Mouse (Mus musculus): ENCODE results near the gene Mtss1l. TPM values are rescaled to one million over a fixed set of nuclear protein-coding genes. Genes with fewer than 3 reads are reported as not detected.

Mtss1l gene
- polyA plus RNA-seq, 2 experiments: 19.1 to 78.7 TPM

DNA sequence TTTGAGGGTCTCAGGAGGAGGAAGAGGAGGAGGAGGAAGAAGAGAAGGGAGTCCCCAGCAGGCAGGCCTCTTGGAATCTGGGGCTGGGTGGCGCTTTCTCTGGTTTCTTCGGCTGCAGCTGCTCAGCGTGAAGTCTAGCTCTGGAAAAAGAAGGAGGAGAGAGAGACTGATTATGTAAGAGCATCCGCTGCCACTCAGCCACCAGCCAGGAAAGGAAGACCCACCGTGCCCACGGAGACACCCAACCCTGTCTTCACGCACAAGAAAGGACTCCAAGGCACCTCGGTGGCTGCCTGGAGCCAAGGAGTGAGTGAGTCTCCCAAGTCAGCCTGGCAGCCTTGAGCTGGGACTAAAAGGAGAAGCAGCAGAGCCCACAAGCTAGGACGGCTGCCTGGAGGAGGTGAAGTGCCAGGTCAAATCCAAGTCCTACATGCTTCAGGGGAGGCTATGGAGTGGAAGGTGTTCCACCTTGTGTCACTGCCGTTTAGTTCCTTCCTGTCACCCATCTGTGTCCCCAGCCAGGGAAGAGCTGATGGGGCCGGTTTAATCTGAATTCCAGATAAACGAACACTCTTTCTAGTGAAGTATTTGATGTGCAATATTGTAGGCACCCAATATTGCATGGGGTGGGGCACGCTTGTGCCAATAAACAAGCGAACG is 34.4 kb downstream of the Mtss1l start:
- DNase-seq (ENCODE audit: low spot score) (no peak), ATAC-seq (ENCODE audit: low FRiP score, low read depth) (no peak)
- Histone ChIP-seq H3K36me3 (ENCODE audit: control insufficient read depth, insufficient read depth, low read length) (no peaks in the 10 kb centered on the region), H3K27ac (replicated peaks; ENCODE audit: low read depth, low read length) (no peak overlapping the region), H3K4me2 (replicated peaks; ENCODE audit: low read depth, low read length, severe bottlenecking) (no peak overlapping the region), H3K9ac (ENCODE audit: low read depth, low read length, severe bottlenecking) (no peak overlapping the region), H3K27me3 (ENCODE audit: control insufficient read depth, insufficient read depth, low read length) (no peaks in the 10 kb centered on the region), H3K4me1 (ENCODE audit: control insufficient read depth, insufficient read depth, low read length) (peaks cover 2% of the 10 kb centered on the region; the same call in 1 of the 2 replicates), H3K4me3 (replicated peaks; ENCODE audit: low read length) (no peak overlapping the region), H3K9me3 (ENCODE audit: control insufficient read depth, low read length) (no peaks in the 10 kb centered on the region)
- WGBS: 57% methylated on average over 15 of the region's 15 CpGs
- TF ChIP-seq POLR2A (IDR thresholded peaks at IDR 0.05; ENCODE audit: borderline replicate concordance, extremely low read depth, insufficient read depth, insufficient read length): no peak

DNA sequence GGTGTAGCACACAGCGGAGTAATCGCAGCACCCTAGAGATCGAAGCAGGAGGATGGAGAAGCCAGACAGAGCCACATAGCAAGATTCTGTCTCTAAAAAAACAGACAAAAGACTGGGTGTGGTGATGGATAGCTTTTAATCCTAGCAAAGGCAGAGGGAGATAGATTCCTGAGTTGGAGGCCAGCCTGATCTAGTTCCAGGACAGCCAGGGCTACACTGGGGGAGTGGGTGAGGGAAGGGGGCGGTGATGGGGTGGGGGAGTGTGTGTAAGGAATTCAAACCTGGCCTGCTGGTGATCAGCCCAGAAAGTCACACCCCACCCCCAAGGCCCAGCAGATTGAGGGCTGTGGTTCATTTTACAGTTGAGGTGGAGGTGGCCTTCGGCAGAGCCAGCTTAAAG is 34.9 kb downstream of the Mtss1l start:
- Histone ChIP-seq H3K36me3 (ENCODE audit: control insufficient read depth, insufficient read depth, low read length) (no peaks in the 10 kb centered on the region), H3K4me1 (ENCODE audit: control insufficient read depth, insufficient read depth, low read length) (peaks cover 2% of the 10 kb centered on the region; the same call in 1 of the 2 replicates)
- no peak for ATAC-seq (ENCODE audit: low FRiP score, low read depth)

DNA sequence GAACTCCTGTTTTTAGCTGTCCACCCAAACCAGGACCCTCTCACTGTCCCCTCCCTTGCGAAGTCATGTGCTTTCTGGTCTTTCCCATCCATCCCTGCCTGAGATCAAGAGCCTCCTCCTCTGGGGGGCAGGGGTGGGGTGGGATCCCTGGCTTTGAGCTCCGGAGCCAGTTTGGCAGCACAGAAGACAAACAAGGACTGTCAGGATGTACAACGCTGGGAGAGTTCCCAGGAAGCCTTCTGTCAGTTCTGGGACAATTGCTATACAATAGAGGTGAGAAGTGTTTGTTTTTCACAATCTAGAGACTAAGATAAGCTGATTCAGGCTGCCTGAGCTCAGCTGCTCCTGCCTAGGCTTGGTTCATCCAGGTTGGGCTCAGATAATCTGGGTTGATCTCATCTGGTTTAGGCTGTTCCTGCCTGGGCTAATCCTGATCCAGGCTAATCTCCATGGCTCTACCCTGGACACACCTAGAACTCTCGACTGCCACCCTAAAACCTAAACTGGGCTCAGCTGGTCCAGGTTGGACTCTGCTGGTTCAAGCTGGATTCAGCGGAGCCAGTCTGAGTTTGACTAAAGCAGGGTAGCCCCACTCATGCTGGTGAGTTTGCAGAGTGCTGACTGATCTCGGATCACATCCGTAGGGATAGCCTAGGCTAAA is 39.1 kb downstream of the Mtss1l start:
- Histone ChIP-seq H3K9me3 (ENCODE audit: control insufficient read depth, low read length) (no peaks in the 10 kb centered on the region), H3K4me2 (replicated peaks; ENCODE audit: low read depth, low read length, severe bottlenecking) (no peak overlapping the region), H3K27me3 (ENCODE audit: control insufficient read depth, insufficient read depth, low read length) (no peaks in the 10 kb centered on the region), H3K27ac (replicated peaks; ENCODE audit: low read depth, low read length) (no peak overlapping the region), H3K9ac (ENCODE audit: low read depth, low read length, severe bottlenecking) (no peak overlapping the region), H3K4me3 (replicated peaks; ENCODE audit: low read length) (no peak overlapping the region), H3K4me1 (ENCODE audit: control insufficient read depth, insufficient read depth, low read length) (no peaks in the 10 kb centered on the region), H3K36me3 (ENCODE audit: control insufficient read depth, insufficient read depth, low read length) (no peaks in the 10 kb centered on the region)
- ATAC-seq (ENCODE audit: low FRiP score, low read depth) (no peak), DNase-seq (ENCODE audit: low spot score) (no peak)
- WGBS: 70% methylated on average over 7 of the region's 7 CpGs
- TF ChIP-seq POLR2A (IDR thresholded peaks at IDR 0.05; ENCODE audit: borderline replicate concordance, extremely low read depth, insufficient read depth, insufficient read length): no peak

More for the DNA sequence above, 34.9 kb downstream of the Mtss1l start:
- Histone ChIP-seq H3K4me3 (replicated peaks; ENCODE audit: low read length) (no peak overlapping the region), H3K27me3 (ENCODE audit: control insufficient read depth, insufficient read depth, low read length) (no peaks in the 10 kb centered on the region), H3K9ac (ENCODE audit: low read depth, low read length, severe bottlenecking) (no peak overlapping the region), H3K27ac (replicated peaks; ENCODE audit: low read depth, low read length) (no peak overlapping the region), H3K4me2 (replicated peaks; ENCODE audit: low read depth, low read length, severe bottlenecking) (no peak overlapping the region), H3K9me3 (ENCODE audit: control insufficient read depth, low read length) (no peaks in the 10 kb centered on the region)
- 70% methylated on average over 5 of the region's 5 CpGs for WGBS
- no peak for DNase-seq (ENCODE audit: low spot score)
- TF ChIP-seq POLR2A (IDR thresholded peaks at IDR 0.05; ENCODE audit: borderline replicate concordance, extremely low read depth, insufficient read depth, insufficient read length): no peak

DNA sequence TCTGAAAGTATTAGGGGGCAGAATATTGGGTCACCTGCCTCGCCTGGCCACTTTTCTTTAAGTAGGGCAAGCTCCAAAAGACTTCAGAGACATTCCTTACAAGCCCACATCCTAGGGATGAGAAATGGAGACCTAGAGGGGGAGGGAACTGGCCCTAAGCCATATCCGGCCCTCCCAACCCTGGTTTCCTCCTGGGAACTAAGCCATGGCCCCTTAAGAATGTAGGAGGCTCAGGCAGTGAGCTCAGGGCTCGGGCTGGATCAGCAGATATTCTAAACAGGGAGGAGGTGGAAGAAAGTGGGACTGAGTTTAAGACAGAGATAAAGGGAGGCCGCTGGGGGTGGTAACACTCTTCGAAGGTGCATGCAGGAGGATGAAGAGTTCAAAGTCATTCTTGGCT is 39.9 kb downstream of the Mtss1l start:
- no peak for TF ChIP-seq POLR2A (IDR thresholded peaks at IDR 0.05; ENCODE audit: borderline replicate concordance, extremely low read depth, insufficient read depth, insufficient read length)
- H3K4me1 ChIP-seq (ENCODE audit: control insufficient read depth, insufficient read depth, low read length): no peaks in the 10 kb centered on the region
- no peaks in the 10 kb centered on the region for H3K9me3 ChIP-seq (ENCODE audit: control insufficient read depth, low read length)
- whole genome bisulfite sequencing: 53% methylated on average over 5 of the region's 5 CpGs
- no peak for ATAC-seq (ENCODE audit: low FRiP score, low read depth)
- no peak overlapping the region for H3K4me3 ChIP-seq (replicated peaks; ENCODE audit: low read length)
- no peaks in the 10 kb centered on the region for H3K36me3 ChIP-seq (ENCODE audit: control insufficient read depth, insufficient read depth, low read length)
- H3K27ac ChIP-seq (replicated peaks; ENCODE audit: low read depth, low read length): no peak overlapping the region
- no peak overlapping the region for H3K4me2 ChIP-seq (replicated peaks; ENCODE audit: low read depth, low read length, severe bottlenecking)
- no peaks in the 10 kb centered on the region for H3K27me3 ChIP-seq (ENCODE audit: control insufficient read depth, insufficient read depth, low read length)
- DNase-seq (ENCODE audit: low spot score): no peak
- H3K9ac ChIP-seq (ENCODE audit: low read depth, low read length, severe bottlenecking): no peak overlapping the region

DNA sequence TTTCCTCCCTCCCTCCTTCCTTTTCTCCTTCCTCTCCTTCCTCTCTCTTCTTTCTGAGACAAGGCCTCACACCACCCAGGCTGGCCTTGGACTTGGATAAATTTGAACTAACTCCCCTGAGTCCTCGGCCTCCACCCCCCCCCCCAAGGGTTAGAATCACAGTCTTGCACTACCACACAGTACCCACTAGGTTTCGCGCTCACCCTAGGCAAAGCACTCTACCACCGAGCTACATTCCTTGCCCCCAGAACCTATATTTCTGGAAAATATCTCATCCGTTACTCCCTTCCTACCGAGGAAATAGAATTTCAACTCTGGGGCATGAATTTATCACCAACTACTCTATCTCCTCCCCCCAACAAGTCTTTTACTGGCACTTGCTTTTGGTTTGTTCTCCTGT is 40.7 kb downstream of the Mtss1l start:
- no peak for ATAC-seq (ENCODE audit: low FRiP score, low read depth)
- no peaks in the 10 kb centered on the region for H3K9me3 ChIP-seq (ENCODE audit: control insufficient read depth, low read length)
- no peak for DNase-seq (ENCODE audit: low spot score)
- H3K4me3 ChIP-seq (replicated peaks; ENCODE audit: low read length): no peak overlapping the region
- no peak overlapping the region for H3K4me2 ChIP-seq (replicated peaks; ENCODE audit: low read depth, low read length, severe bottlenecking)
- WGBS: 64% methylated on average over 6 of the region's 6 CpGs
- H3K27ac ChIP-seq (replicated peaks; ENCODE audit: low read depth, low read length): no peak overlapping the region
- no peak for TF ChIP-seq POLR2A (IDR thresholded peaks at IDR 0.05; ENCODE audit: borderline replicate concordance, extremely low read depth, insufficient read depth, insufficient read length)
- no peak overlapping the region for H3K9ac ChIP-seq (ENCODE audit: low read depth, low read length, severe bottlenecking)
- no peaks in the 10 kb centered on the region for H3K36me3 ChIP-seq (ENCODE audit: control insufficient read depth, insufficient read depth, low read length)
- no peaks in the 10 kb centered on the region for H3K27me3 ChIP-seq (ENCODE audit: control insufficient read depth, insufficient read depth, low read length)
- H3K4me1 ChIP-seq (ENCODE audit: control insufficient read depth, insufficient read depth, low read length): no peaks in the 10 kb centered on the region
